Mouse (Mus musculus) heart, postnatal 25 days (tissue): ENCODE data around the gene Arpc1a. TPM values are rescaled to one million over a fixed set of nuclear protein-coding genes. Genes with fewer than 3 reads are reported as not detected.
A peak's percentile ranks its signal among the peaks of the same experiment; 100 is the strongest.
"Not testable (repeated sequence)": the region's sequence is repeated elsewhere in the genome, so short reads cannot be mapped to it uniquely, and the experiment has no call there.

Source experiments
- DNase-seq: peaks from one replicate; pipeline ENCODE4 v3.0.0; 2022; ENCODE audit warnings: low spot score
- intact Hi-C: fragments of 180-260 bp; cut with DNase I; formaldehyde crosslinking; loops from one replicate; pipeline ENCODE4 v1.15.1; 2025
- total RNA-seq, 2 experiments: library from RNA; stranded (reverse); gene quantifications; 2 replicates each; pipeline ENCODE4 v1.2.3; 2021

Arpc1a gene
- 10 to 100 TPM; 56.8 to 68.1 TPM for total RNA-seq

DNA sequence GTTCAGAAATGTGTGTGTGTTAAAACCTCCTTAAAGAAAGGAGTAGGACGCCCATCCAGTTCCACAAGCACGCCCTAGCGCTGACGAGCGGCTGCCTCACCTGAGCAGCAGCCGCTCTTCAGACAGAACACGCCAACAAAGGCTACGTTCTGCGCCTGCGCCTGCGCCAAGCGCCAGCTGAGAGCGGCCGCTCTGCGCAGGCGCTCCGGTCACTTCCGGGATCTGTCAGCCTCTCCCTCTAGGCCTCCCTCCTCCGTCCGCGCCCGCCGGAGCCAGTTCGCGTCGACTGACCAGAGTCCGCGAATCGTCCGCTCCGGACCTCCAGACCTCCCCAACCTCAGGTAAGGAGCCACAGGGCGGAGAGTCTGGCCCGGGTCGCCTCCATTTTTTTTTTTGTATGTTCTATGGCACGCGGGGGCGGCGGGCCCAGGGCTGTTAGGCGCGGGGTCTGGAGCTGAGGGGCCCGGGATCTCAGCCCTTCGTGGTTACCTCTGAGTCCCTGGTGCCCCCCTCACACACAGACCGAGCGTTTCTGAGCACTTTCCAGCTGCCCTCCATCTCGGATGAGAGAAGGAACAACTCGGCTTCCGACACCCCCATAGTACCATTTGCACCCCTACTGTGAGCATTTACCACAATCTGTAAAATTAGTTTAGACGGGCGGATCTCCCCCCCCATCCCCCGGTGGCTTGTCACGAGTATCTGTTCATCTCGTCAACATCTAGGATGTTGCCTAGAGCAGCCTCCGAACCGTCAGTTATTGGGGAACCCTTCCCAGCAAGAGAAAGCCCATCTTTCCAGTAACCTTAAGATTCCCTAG, at the start of gene Arpc1a, which contains the start of gene Kpna7:
Arpc1a (plus strand) TSS at position 199 of the 820 bp plus-strand sequence.
Kpna7 (minus strand) TSS at position 399 of the 820 bp plus-strand sequence.
- intact Hi-C loops = loop anchor here (1.0 to 2.0 kb wide), 2 partner anchors 31 to 54 kb away; partner anchors contain the start of gene Arpc1b
- peak; percentile 83 for DNase-seq

- intact Hi-C loops = no loop called here
- DNase-seq = no peak
Measured at GRCm38 (mm10) chr5:145041628-145042027, 42.0 kb upstream of the Arpc1a start.

DNA sequence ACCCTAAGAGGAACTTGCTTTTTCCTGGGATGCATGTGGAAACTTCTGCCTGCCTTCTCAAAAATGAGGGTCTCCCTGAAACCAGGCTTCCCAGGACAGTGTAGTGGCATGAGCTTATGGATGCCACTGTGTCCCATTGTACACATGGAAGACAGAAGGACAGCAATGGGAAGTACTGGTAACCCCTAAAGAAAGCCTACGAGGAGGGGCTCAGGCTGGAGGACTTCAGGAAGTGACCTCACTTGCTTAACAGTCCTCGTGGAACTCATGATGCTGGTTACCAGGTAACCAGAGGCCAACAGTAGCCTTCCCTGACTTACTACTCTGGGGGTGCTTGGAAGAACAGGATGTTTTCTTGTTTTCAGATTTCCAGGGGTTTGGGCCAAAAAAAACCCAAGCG, 40.9 kb upstream of the Arpc1a start, which contains the start of gene 1700018F24Rik:
1700018F24Rik (plus strand) TSS at position 301 of the 400 bp plus-strand sequence.
- intact Hi-C loops, DNase-seq: not testable (repeated sequence)

- intact Hi-C loops, DNase-seq: not testable (repeated sequence)
Measured at GRCm38 (mm10) chr5:145054187-145054586, 29.4 kb upstream of the Arpc1a start.

DNA sequence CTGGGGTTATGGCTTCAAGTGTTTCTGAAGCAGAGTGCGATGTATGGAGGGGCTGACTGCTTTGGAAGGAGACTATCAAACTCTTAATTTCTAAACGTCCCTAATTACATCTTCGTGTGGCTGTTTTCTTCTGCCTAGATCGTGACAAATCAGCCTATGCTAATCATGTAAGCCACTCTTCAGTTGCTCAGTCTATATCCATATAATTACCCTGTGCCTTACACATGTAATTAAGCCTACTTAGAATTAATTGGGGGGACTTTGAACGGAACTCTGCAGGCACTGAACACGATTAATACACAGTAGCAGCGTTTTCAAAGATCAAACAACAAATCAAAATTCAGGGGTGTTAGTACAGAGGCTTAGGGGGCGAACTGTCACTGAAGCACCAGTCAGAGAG, 25.7 kb upstream of the Arpc1a start:
- DNase-seq = no peak

DNA sequence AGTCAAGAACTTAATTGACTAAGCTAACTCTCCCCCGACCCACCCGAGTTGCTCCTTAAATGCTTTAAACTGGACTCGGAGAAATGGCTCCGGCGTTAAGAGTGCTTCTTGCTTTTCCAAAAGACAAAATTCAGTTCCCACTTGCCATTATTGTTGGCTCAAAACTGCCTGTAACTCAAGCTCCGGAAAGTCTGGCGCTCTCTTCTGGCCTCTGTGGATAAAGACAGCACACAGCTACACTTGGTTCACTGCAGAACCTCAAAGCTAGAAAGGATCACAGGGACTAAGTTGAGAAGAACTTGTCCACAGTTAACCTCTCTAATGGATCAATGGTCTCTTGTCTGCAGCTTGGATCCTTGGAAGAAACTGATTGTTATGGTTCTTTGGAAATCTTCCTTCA, 24.9 kb upstream of the Arpc1a start:
- intact Hi-C loops = no loop called here
- DNase-seq = no peak

More for the DNA sequence above, 25.7 kb upstream of the Arpc1a start:
- intact Hi-C loops = no loop called here

GRCm38 (mm10) chr5:145059524-145059923, 24.1 kb upstream of the Arpc1a start:
- no peak for DNase-seq
- intact Hi-C loops = no loop called here

DNA sequence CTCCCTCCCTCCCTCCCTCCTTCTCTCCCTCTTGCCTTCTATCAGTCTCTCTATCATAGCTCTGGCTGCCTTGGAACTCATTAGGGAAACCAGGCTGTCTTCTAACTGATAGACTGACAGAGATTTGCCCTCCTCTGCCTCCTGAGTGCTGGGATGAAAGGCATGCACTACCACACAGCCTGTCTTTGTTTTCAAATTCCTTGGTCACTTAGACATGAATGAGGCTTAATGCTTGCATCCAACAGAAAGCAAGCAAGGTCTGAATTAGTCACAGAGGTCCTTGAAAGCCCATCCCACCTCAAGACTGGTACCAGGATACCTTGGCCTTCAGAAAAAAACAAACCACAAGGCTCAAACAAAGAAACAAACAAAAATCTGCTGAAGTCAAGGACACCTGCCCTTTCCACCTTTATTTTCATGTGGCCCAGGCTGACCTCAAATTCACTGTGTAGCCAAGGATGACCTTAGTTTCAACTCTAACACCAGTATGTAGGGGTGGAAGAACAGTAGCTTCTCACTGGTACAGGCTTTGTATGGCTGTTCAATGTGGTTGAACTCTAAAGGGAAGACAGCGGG, 18.8 kb upstream of the Arpc1a start:
- intact Hi-C loops = loop anchor here (5.0 to 10.0 kb wide), 2 partner anchors 43 to 180 kb away; no protein-coding TSS in a partner anchor
- no peak for DNase-seq

DNA sequence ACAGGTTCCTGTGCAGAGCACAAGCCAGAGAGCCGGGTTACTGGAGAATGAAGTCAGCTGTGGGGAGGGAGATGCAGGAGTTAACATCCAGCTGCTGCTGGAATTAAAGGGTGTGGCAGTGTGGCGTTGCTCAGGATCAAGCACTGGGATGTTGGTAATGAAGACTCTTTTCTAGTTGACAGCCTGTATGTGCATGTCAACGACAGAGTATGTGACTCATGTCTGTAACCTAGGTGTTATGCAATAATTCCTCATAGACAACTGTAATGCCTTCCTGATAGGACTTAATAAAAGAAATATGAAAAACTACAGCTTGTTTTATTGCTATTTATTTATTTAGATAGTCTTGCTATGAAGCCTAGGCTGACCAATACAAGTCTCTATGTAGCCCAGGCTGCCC, 14.8 kb upstream of the Arpc1a start:
- intact Hi-C loops = loop anchor here (5.0 to 10.0 kb wide), 2 partner anchors 47 to 184 kb away; no protein-coding TSS in a partner anchor
- DNase-seq = no peak

- DNase-seq = peak; percentile 10
- intact Hi-C loops = loop anchor here (5.0 to 10.0 kb wide), 2 partner anchors 47 to 185 kb away; no protein-coding TSS in a partner anchor
Measured at GRCm38 (mm10) chr5:145069707-145070106, 13.9 kb upstream of the Arpc1a start.

DNA sequence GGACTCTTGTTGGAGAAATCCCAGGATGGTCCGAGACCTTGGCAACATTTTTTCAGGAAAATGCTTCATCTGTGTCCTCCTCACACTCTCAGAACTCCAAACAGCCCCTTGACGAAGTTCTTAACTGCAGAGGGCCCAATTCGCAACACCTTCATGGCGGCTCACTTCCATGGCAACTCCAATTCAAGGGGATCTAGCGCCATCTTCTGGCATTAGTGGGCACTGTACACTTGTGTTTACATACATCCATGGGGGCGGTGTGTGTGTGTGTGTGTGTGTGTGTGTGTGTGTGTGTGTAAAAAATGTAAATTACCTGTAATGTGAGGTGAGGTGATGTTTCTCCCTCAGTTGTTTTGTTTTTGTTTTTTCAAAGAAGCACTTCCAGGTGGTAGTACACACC, 12.3 kb upstream of the Arpc1a start:
- intact Hi-C loops = no loop called here

GRCm38 (mm10) chr5:145075081-145075480, 8.5 kb upstream of the Arpc1a start:
- intact Hi-C loops = no loop called here
- DNase-seq = no peak

More for the DNA sequence above, 12.3 kb upstream of the Arpc1a start:
- no peak for DNase-seq

GRCm38 (mm10) chr5:145081866-145082613, 1.6 kb upstream of the Arpc1a start:
- no peak for DNase-seq
- intact Hi-C loops = loop anchor here (2.0 kb wide), 1 partner anchor 33 kb away; the partner anchor contains the start of gene Arpc1b

DNA sequence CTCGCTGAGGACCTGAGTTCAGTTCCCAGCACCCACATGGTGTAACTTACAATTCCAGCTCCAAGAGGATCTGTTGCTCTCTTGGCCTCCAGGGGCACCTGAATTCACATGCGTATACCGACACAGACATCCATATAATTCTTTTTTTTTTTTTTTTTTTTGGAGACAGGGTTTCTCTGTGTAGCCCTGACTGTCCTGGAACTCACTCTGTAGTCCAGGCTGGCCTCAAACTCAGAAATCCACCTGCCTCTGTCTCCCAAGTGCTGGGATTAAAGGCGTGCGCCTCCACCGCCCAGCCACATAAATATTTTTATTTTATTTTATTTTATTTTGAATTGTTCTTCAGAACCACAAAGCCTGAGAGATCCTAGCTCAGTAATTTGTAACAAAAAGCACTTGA, 429 bp upstream of the Arpc1a start:
- intact Hi-C loops = loop anchor here (2.0 kb wide), 1 partner anchor 32 kb away; the partner anchor contains the start of gene Arpc1b

DNA sequence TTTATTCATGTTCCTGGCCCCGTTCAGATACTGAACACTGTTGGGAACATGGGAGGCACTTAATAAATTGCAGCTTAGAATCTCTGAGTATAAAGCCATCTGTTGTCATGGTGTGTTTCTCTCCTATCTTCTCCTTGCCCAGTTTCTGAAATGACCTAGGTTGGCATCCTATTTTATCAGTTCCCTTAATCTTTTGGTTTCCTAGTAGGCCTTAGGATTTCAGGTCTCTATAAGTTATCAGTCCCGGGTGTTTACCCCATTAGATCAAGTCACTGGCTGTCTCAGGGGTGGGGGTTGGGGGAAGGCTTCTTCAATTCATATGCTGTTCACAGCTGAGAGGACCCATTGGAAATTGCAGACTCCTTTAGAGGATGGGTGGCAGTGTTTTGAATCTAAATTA, 1.2 kb downstream of the Arpc1a start:
- intact Hi-C loops = loop anchor here (1.0 kb wide), 1 partner anchor 53 kb away; no protein-coding TSS in a partner anchor
- DNase-seq = no peak

More for the DNA sequence above, 429 bp upstream of the Arpc1a start:
- not testable (repeated sequence) for DNase-seq

DNA sequence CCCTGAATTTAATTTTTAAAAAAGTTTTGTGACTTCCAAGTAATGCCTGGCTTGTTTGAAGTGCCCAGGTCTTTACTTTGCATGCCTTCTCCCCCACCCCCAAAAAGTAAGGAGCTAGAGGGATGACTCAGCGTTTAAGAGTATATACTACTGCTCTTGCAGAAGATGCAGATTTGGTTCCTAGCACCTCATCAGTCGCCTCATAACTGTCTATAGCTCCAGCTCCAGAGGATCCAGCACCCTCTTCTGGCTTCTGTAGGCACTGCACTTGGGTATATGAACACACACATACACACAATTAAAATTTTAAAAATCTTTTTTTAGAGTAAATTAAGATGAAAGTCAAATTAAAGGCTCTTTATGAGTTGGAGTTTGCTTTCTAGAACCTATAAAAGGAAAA, 4.6 kb downstream of the Arpc1a start:
- intact Hi-C loops = no loop called here
- no peak for DNase-seq

GRCm38 (mm10) chr5:145089878-145090277, 6.2 kb downstream of the Arpc1a start:
- intact Hi-C loops = no loop called here
- no peak for DNase-seq

GRCm38 (mm10) chr5:145096195-145096594, 12.6 kb downstream of the Arpc1a start:
- DNase-seq = no peak
- intact Hi-C loops = no loop called here

DNA sequence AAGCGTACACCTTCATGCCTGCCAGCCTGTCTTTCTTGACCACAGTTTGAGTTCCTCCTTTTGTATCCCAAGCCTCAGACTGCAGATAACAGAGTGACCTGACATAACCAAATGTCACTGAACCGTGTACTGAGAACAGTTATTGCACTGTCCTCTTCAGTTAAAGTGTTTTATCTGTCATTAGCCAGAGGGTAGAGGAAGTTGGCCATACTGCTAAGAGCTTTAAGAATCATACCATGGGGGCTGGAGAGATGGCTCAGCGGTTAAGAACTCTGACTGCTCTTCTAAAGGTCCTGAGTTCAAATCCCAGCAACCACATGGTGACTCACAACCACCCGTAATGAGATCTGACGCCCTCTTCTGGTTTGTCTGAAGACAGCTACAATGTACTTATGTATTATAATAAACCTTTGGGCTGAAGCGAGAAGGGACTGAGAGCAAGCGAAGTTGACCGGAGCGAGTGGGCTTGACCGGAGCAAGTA, 14.8 kb downstream of the Arpc1a start:
- no peak for DNase-seq
- intact Hi-C loops = no loop called here

GRCm38 (mm10) chr5:145100960-145101359, 17.3 kb downstream of the Arpc1a start:
- intact Hi-C loops = no loop called here
- no peak for DNase-seq
